Mouse (Mus musculus) kidney, postnatal 0 days (tissue): ENCODE data around the gene Ahcy. TPM values are rescaled to one million over a fixed set of nuclear protein-coding genes. Genes with fewer than 3 reads are reported as not detected.

ENCODE experiments used
- ATAC-seq: fragments of 200-750 bp; cut with Nextera tagmentation; replicated peaks from 2 replicates; pipeline ENCODE4 v1.8.0; 2017; ENCODE audit warnings: low read depth, moderate number of reproducible peaks, moderate TSS enrichment, moderate library complexity; ENCODE audit not compliant: low FRiP score
- DNase-seq: peaks from one replicate; pipeline ENCODE4 v3.0.0-alpha.2; 2016; ENCODE audit warnings: low spot score
- H3K27ac ChIP-seq: fragments of 300-500 bp; sonication (generic); 2 replicates; pipeline ENCODE4 v1.5.1; 2014; ENCODE audit warnings: mild to moderate bottlenecking
- H3K27me3 ChIP-seq: fragments of 300-500 bp; sonication (generic); 2 replicates; pipeline ENCODE4 v1.6.1; 2014; ENCODE audit warnings: low read length, mixed read lengths; ENCODE audit not compliant: insufficient read depth
- H3K36me3 ChIP-seq: fragments of 300-500 bp; sonication (generic); 2 replicates; pipeline ENCODE4 v1.6.1; 2014; ENCODE audit warnings: low read length, mixed read lengths; ENCODE audit not compliant: insufficient read depth
- H3K4me1 ChIP-seq: fragments of 300-500 bp; sonication (generic); replicated peaks from 2 replicates; pipeline ENCODE4 v1.6.1; 2014; ENCODE audit warnings: antibody characterized with exemption, low read length, mixed read lengths; ENCODE audit not compliant: insufficient read depth
- H3K4me2 ChIP-seq: fragments of 300-500 bp; sonication (generic); 2 replicates; pipeline ENCODE4 v1.6.1; 2014; ENCODE audit warnings: mild to moderate bottlenecking, low read length, moderate library complexity, mixed read lengths
- H3K4me3 ChIP-seq: fragments of 300-500 bp; sonication (generic); replicated peaks from 2 replicates; pipeline ENCODE4 v1.5.1; 2014; ENCODE audit warnings: low read depth, low read length
- H3K9ac ChIP-seq: fragments of 300-500 bp; sonication (generic); 2 replicates; pipeline ENCODE4 v1.6.1; 2014; ENCODE audit warnings: low read depth, low read length
- H3K9me3 ChIP-seq: fragments of 300-500 bp; sonication (generic); replicated peaks from 2 replicates; pipeline ENCODE4 v1.6.1; 2016; ENCODE audit warnings: low read length, inconsistent platforms, mixed read lengths
- CTCF ChIP-seq: IDR thresholded peaks from 2 replicates; pipeline ENCODE4 v1.5.1; 2016; ENCODE audit warnings: antibody characterized with exemption, low read depth, mild to moderate bottlenecking, moderate library complexity
- WGBS: fragments of 180-500 bp; shearing (Covaris S2); extraction: QIAGEN DNeasy Blood & Tissue Kit; methylation state at CpG from one replicate; pipeline ENCODE4 v1.1.7; 2014; 5-methylcytosine and 5-hydroxymethylcytosine counted together
- polyA plus RNA-seq: library from polyadenylated mRNA; unstranded; fragments of >200 nt; fragmentation: Nextera tagmentation; extraction: Ambion mirVana; gene quantifications from 2 replicates; pipeline ENCODE4 v1.2.1, GENCODE M21; 2015

Gene Ahcy
- polyA plus RNA-seq, 1 experiment from 2014 or later: 47.2 TPM

GRCm38 (mm10) chr2:155012991-155013390, 61.3 kb downstream of the Ahcy start:
- H3K4me2 ChIP-seq: no peak overlapping the region
- no peak overlapping the region for H3K9ac ChIP-seq
- ATAC-seq (no peak), DNase-seq (no peak)
- H3K4me1 ChIP-seq: no peaks in the 10 kb centered on the region
- H3K9me3 ChIP-seq: no peaks in the 10 kb centered on the region
- no peak overlapping the region for H3K27ac ChIP-seq
- H3K36me3 ChIP-seq: no peaks in the 10 kb centered on the region
- H3K4me3 ChIP-seq: no peak overlapping the region
- no peaks in the 10 kb centered on the region for H3K27me3 ChIP-seq
- 77% methylated on average over 6 of the region's 6 CpGs for WGBS
- no peak for TF ChIP-seq CTCF

GRCm38 (mm10) chr2:155011086-155011656, 63.1 kb downstream of the Ahcy start:
- H3K36me3 ChIP-seq: no peaks in the 10 kb centered on the region
- ATAC-seq (no peak), DNase-seq (no peak)
- H3K9ac ChIP-seq: no peak overlapping the region
- H3K27ac ChIP-seq: no peak overlapping the region
- 58% methylated on average over 3 of the region's 3 CpGs for WGBS
- H3K4me1 ChIP-seq: no peaks in the 10 kb centered on the region
- no peaks in the 10 kb centered on the region for H3K9me3 ChIP-seq
- H3K4me3 ChIP-seq: no peak overlapping the region
- H3K27me3 ChIP-seq: no peaks in the 10 kb centered on the region
- H3K4me2 ChIP-seq: no peak overlapping the region
- no peak for TF ChIP-seq CTCF

Other genes starting within 250 kb of the Ahcy start
- gene Eif2s2, start 181.6 kb downstream of the Ahcy start, polyA plus RNA-seq: 107 and 109 TPM in 2 replicates
- gene Gm14226, start 56.2 kb downstream of the Ahcy start, polyA plus RNA-seq: 0.84 and 0.99 TPM in 2 replicates
- gene Itch, start 59.0 kb upstream of the Ahcy start, polyA plus RNA-seq: 28.6 and 31.9 TPM in 2 replicates
- gene Dynlrb1, start 162.0 kb upstream of the Ahcy start, polyA plus RNA-seq: 373 and 405 TPM in 2 replicates
- 176 and 185 TPM in 2 replicates for gene Map1lc3a, start 201.8 kb upstream of the Ahcy start, polyA plus RNA-seq